Mouse (Mus musculus): ENCODE measurements around the gene Prpf38b.
A peak's percentile ranks its signal among the peaks of the same experiment; 100 is the strongest.

The Prpf38b gene

DNA sequence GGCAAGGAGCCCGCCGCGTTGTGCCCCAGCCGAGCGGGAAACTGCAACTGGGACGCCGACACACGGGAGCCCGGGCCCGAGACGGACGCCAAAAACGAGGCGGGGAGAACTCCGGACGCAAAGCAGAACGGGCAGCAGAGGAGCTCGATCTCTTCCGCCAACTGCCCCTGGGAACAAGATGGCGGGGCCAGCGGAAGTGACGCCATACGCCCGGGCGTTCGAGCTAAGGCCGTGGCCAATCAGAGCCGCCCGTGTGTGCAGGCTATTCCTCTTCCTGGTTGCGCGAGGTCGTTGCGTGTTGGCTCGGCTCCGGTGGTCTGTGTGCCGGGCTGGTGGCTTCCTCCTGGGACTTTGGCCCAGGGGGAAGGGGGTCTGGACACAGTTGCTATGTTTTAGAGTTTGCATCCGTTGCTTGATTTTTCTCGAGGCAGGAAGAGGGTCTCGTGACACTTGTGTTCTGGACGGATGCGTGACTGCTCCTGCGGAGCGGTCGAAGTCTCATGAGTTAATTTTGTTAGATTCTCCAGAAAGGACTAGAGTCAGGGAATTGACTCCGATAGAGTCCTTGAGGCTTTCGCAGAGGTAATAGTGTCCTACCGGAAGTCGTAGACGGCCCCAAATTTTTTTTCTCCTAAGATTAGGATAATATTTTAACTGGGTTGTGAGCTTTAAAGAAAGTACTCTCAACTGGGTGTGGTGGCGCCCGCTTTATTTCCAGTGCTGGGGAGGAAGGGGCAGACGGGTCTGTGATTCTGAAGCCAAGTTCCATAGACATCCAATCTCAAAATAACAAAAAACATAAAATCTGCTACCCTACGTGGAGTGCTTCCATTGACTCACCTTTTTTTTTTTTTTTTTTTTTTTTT lies at the start of gene Prpf38b:
Prpf38b (minus strand) TSS at position 180 of the 866 bp plus-strand sequence.
- peak; percentile 97 for DNase-seq (ENCODE audit: low read depth, low spot score)
- Histone ChIP-seq H3K27me3 (ENCODE audit: control insufficient read depth, insufficient read depth, low read length, poor library complexity, severe bottlenecking) (no peaks in the 10 kb centered on the region), H3K36me3 (ENCODE audit: control insufficient read depth, insufficient read depth, low read length, poor library complexity, severe bottlenecking) (peaks cover 8% of the 10 kb centered on the region)

DNA sequence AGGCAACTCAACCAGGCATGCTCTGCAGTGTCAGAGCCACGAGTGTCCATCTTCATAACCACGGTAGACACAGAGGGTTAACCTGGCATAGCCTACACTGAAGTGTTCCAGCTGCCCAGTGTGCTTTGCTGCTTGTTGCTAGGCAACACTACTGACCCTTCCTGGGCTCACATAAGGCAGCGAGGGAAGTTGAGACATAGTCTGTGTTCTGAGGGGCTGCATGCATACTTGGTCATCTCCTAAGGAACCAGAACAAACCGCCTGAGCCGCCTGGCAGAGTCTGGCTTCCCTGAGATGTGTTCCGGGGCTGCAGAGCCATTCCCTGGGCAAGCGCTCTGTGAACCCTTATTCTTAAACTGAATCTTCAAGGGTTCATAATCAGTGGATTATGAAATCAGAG lies 49.7 kb upstream of the Prpf38b start:
- Histone ChIP-seq H3K27me3 (ENCODE audit: control insufficient read depth, insufficient read depth, low read length, poor library complexity, severe bottlenecking) (no peaks in the 10 kb centered on the region), H3K36me3 (ENCODE audit: control insufficient read depth, insufficient read depth, low read length, poor library complexity, severe bottlenecking) (no peaks in the 10 kb centered on the region)
- no peak for DNase-seq (ENCODE audit: low read depth, low spot score)

DNA sequence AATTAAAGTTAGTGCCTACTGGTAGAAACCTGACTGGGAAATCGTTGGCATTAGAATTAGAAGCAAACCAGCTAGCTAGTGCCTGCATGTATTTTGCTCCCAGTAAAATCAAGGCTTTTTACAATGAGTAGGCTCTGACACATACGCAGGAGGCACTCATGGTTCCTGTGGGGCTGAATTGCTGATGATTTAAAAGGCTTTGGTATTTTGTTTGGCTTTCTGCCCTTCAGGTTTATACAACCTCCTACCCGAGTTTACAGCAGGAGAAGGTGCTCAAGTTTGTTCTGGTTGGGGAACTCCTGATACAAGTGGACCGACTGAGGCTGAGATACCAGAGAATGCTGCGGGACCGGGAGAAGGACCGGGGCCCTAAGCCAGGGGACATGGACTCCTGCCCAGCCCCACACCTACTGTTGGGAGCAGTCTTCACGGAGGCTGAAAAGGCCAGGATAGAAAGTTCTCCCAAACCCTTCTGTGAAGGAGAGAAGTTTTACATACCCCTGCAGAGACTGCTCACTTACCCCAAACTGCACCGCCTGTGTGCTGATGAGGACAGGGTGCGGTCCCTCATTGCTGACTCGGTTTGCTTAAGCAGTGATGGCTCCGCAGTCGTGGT lies 48.3 kb upstream of the Prpf38b start:
- no peaks in the 10 kb centered on the region for H3K27me3 ChIP-seq (ENCODE audit: control insufficient read depth, insufficient read depth, low read length, poor library complexity, severe bottlenecking)
- no peaks in the 10 kb centered on the region for H3K36me3 ChIP-seq (ENCODE audit: control insufficient read depth, insufficient read depth, low read length, poor library complexity, severe bottlenecking)
- no peak for DNase-seq (ENCODE audit: low read depth, low spot score)

DNA sequence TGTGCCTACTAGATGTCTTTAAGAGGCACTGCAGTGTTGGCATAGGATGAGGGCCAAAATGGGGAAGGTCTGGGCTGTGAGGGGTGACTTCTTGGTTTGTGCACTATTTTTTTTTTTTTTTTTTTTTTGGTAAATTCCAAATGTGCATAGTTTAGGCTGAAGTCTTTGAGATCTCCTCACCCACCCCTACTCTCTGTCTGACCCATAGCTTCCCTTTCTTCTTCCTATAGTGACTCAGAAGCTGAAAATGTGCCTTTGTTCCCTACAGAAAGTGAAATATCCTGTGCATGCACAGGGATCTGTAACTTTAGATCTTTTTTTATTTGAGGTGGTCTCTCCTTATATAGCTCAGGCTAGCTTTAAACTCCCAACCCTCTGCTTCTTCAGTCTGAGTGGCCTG lies 46.4 kb upstream of the Prpf38b start:
- H3K27me3 ChIP-seq (ENCODE audit: control insufficient read depth, insufficient read depth, low read length, poor library complexity, severe bottlenecking) = no peaks in the 10 kb centered on the region
- no peak for DNase-seq (ENCODE audit: low read depth, low spot score)
- H3K36me3 ChIP-seq (ENCODE audit: control insufficient read depth, insufficient read depth, low read length, poor library complexity, severe bottlenecking) = no peaks in the 10 kb centered on the region

DNA sequence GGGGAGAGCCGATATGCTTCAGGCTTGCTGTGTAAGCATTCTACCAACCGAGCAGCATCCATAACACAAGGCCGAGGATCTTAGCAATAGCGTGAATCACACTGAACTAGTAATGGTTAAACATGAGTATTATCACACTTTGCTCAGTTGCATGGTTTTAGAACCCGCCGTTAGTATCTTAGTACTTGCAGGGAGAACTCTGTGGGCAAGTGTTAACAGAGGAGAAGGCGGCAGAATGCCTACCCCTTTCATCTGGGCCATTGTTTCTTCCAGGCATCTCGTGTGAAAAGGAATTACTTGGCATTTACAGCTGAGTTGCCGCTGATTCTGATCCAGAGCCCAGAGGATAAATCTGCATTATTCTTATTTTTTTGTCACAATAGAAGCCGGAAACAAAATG lies 29.5 kb upstream of the Prpf38b start:
- no peaks in the 10 kb centered on the region for H3K36me3 ChIP-seq (ENCODE audit: control insufficient read depth, insufficient read depth, low read length, poor library complexity, severe bottlenecking)
- DNase-seq (ENCODE audit: low read depth, low spot score) = no peak
- no peaks in the 10 kb centered on the region for H3K27me3 ChIP-seq (ENCODE audit: control insufficient read depth, insufficient read depth, low read length, poor library complexity, severe bottlenecking)

DNA sequence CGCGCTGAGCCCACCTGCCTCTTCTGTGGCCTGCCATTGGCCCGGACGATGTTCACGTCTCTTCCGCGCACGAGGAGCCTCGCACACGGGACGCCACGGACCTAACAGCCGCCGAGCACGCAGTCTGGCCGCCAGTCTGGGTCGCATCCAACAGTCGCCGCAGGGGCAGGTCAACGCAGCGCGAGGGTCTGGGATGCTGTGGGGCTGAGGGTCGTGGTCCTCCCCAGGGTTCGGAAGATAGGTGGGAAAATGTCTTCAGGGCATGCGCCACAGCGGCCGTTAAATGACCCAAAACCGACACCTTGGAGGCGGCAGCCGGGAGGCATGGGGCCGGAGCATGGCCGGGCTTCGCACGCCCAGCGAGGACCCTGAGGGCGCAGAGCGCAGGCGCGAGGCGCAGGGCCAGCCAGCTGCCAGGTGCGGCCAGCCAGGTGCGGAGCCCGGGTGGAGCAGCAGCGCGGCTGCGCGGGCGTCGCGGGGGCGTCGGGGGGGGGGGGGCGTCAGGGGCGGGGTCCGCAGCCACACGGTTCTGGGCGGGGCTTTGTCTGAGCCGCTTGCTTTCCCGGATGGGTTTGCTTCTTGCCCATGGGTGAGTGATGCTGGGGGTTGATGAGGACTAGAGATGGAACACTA lies 28.6 kb upstream of the Prpf38b start, which contains the start of gene Gm9857:
Gm9857 (minus strand) TSS at position 445 of the 633 bp plus-strand sequence.
- DNase-seq (ENCODE audit: low read depth, low spot score) = no peak
- Histone ChIP-seq H3K36me3 (ENCODE audit: control insufficient read depth, insufficient read depth, low read length, poor library complexity, severe bottlenecking) (no peaks in the 10 kb centered on the region), H3K27me3 (ENCODE audit: control insufficient read depth, insufficient read depth, low read length, poor library complexity, severe bottlenecking) (no peaks in the 10 kb centered on the region)

DNA sequence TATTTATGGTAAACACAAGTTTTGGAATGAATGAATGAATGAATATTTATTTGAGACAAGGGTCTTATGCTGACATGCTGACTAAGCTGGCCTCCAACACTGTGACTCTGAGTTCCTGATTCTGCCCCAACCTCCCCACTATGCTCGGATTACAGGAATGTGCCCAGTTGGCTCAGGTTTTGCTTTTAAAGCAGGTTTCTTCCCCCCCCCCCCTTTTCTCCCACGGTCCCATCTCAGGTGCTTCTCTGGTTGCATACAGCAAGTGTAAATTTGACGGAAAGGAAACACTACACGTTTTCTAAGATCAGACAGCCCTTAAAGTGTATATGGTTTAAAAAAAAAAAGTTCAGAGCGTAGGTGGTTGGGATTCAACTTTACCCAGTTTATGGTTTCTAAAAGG lies 28.0 kb upstream of the Prpf38b start, which contains the start of gene Henmt1:
Henmt1 (plus strand) TSS at position 301 of the 400 bp plus-strand sequence.
- no peak for DNase-seq (ENCODE audit: low read depth, low spot score)
- no peaks in the 10 kb centered on the region for H3K36me3 ChIP-seq (ENCODE audit: control insufficient read depth, insufficient read depth, low read length, poor library complexity, severe bottlenecking)

DNA sequence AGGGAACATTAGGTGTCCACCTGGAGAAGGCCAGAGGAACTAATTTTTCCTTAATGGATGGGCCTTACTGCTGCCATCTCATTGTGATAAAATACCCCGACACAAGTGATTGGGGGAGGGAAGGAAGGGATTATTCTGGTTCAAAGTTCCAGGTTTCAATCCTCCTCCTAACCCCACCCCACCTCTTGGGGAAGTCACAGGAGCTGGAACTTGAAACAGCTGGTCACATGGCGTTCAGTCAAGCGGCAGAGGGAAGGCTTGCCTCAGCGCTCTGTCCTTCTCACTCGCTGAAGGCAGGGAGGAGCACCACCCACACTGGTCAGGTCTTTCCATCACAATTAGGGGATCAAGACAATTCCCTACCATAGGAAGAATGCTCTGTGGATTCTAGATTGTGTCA lies 27.2 kb upstream of the Prpf38b start:
- Histone ChIP-seq H3K36me3 (ENCODE audit: control insufficient read depth, insufficient read depth, low read length, poor library complexity, severe bottlenecking) (no peaks in the 10 kb centered on the region), H3K27me3 (ENCODE audit: control insufficient read depth, insufficient read depth, low read length, poor library complexity, severe bottlenecking) (no peaks in the 10 kb centered on the region)
- DNase-seq (ENCODE audit: low read depth, low spot score) = no peak

More for the DNA sequence above, 28.0 kb upstream of the Prpf38b start, which contains the start of gene Henmt1:
- no peaks in the 10 kb centered on the region for H3K27me3 ChIP-seq (ENCODE audit: control insufficient read depth, insufficient read depth, low read length, poor library complexity, severe bottlenecking)

GRCm38 (mm10) chr3:108933557-108933956 lies 22.0 kb upstream of the Prpf38b start:
- no peak for DNase-seq (ENCODE audit: low read depth, low spot score)
- no peaks in the 10 kb centered on the region for H3K36me3 ChIP-seq (ENCODE audit: control insufficient read depth, insufficient read depth, low read length, poor library complexity, severe bottlenecking)

DNA sequence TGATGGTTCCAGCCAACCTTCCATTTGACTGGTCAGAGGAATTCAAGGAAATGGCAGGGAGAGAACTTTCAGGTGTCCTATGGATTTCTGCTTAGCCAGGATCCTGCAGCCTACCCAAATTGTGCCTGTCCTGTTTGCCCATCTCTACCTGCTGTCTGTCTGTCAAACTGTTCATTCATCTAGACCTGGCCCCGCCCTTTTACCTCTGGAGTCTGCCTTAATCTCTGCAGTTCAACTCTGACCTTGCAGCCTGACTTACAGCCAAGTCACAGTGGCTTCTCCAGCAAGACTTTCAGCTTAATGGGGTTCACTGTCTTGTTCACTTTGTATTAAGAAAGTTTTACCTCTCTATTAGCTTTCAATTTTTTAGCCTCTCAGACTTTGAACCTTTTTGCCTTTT lies 14.8 kb upstream of the Prpf38b start:
- H3K36me3 ChIP-seq (ENCODE audit: control insufficient read depth, insufficient read depth, low read length, poor library complexity, severe bottlenecking) = no peaks in the 10 kb centered on the region
- H3K27me3 ChIP-seq (ENCODE audit: control insufficient read depth, insufficient read depth, low read length, poor library complexity, severe bottlenecking) = no peaks in the 10 kb centered on the region
- DNase-seq (ENCODE audit: low read depth, low spot score) = no peak

More at GRCm38 (mm10) chr3:108933557-108933956, 22.0 kb upstream of the Prpf38b start:
- H3K27me3 ChIP-seq (ENCODE audit: control insufficient read depth, insufficient read depth, low read length, poor library complexity, severe bottlenecking) = no peaks in the 10 kb centered on the region

GRCm38 (mm10) chr3:108925677-108926076 lies 14.2 kb upstream of the Prpf38b start:
- Histone ChIP-seq H3K36me3 (ENCODE audit: control insufficient read depth, insufficient read depth, low read length, poor library complexity, severe bottlenecking) (no peaks in the 10 kb centered on the region), H3K27me3 (ENCODE audit: control insufficient read depth, insufficient read depth, low read length, poor library complexity, severe bottlenecking) (no peaks in the 10 kb centered on the region)
- no peak for DNase-seq (ENCODE audit: low read depth, low spot score)

DNA sequence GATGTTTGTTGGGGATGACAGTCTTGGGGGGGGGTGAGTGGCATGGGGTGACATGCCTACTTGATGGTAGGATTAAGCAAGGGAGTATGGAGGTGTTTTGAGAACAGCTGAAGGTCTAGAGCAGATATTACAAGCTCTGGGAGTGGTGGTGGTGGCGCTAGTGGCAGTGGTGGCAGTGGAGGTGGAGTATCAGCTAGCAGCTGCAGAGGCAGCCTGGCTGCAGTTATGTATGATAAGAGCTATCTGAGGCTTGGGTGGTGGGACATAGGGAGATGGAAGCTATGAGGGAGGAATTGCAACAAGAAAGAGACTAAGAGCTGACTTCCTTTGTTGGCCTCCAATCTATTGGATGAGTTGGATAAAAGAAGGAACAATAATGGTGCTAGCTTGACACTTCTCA lies 10.3 kb upstream of the Prpf38b start:
- no peaks in the 10 kb centered on the region for H3K27me3 ChIP-seq (ENCODE audit: control insufficient read depth, insufficient read depth, low read length, poor library complexity, severe bottlenecking)
- DNase-seq (ENCODE audit: low read depth, low spot score) = no peak
- no peaks in the 10 kb centered on the region for H3K36me3 ChIP-seq (ENCODE audit: control insufficient read depth, insufficient read depth, low read length, poor library complexity, severe bottlenecking)

DNA sequence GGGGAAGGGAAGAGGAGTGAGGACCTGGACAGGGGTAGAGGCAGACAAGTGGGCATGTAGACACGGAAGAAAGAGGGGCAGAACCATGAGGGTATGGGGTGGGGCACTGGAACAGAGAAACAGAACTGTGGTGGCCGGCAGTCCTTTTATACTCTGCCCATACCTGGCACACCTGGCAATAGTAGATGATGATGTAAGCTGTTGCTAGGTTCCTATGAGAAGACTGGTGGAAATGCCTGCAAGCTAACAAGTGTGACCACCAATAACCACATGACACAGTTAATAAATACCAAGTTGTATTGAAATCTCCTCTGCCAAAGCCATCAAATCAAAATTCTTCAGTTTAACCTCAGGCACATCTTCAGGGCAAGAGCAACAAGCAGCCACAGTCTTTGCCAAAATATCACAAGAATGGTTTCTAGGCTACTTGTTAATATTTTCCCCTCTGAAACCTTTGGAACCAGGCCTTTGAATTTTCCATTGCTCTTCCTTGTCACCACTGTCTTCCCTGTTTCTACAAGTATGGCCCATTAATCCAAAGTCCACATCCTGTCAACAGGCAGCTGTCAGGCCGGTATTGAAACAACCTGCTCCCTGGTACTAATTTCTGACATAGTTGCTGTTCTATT lies 9.0 kb upstream of the Prpf38b start:
- DNase-seq (ENCODE audit: low read depth, low spot score) = no peak
- H3K36me3 ChIP-seq (ENCODE audit: control insufficient read depth, insufficient read depth, low read length, poor library complexity, severe bottlenecking) = no peaks in the 10 kb centered on the region
- H3K27me3 ChIP-seq (ENCODE audit: control insufficient read depth, insufficient read depth, low read length, poor library complexity, severe bottlenecking) = no peaks in the 10 kb centered on the region

DNA sequence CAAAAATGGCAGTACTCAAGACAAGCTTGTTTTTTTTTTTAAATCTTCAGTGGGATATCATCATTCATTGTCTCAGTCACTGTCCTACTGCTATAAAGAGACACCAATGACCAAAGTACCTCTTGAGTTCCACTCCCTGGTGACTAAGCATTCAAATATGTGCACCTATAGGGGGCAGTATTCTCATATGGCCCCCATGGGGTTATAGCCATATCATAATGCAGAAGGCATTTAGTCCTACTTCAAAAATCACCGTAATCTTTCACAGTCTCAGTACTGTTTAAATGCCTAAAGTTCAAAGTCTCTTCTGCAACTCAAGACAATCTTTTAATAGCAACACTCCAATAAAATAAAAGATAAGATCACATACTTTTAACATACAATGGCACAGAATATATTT lies 7.3 kb upstream of the Prpf38b start:
- H3K36me3 ChIP-seq (ENCODE audit: control insufficient read depth, insufficient read depth, low read length, poor library complexity, severe bottlenecking) = no peaks in the 10 kb centered on the region
- H3K27me3 ChIP-seq (ENCODE audit: control insufficient read depth, insufficient read depth, low read length, poor library complexity, severe bottlenecking) = no peaks in the 10 kb centered on the region
- DNase-seq (ENCODE audit: low read depth, low spot score) = no peak
